Comparison of ENCODE assay signal across 11 mouse cellular contexts in genomic region chr9:30944234-30944633, GRCm38 (mm10). TPM values are rescaled to one million over a fixed set of nuclear protein-coding genes. Genes with fewer than 3 reads are reported as not detected.
DNase-seq lines count a peak whose midpoint lies in the region; ATAC-seq and TF ChIP-seq lines count a peak whose summit lies in the region.
"Had no signal": no experiment of that assay in that cellular context is flagged by ENCODE, and none has a peak within 500 bp of the region (broad histone marks: within the 10 kb centered on the region; RNA-seq: fewer than 3 reads in every experiment).

No protein-coding gene starts in this region.

- WGBS in kidney, embryonic 14.5 days, result 19% methylated on average over 1 of the region's 1 CpGs
- WGBS in kidney, embryonic 16.5 days, result 24% methylated on average over 1 of the region's 1 CpGs
- 12% methylated on average over 1 of the region's 1 CpGs for WGBS in hindbrain, embryonic 12.5 days
- 10% methylated on average over 1 of the region's 1 CpGs for WGBS in neural tube, embryonic 13.5 days

- peaks cover 53% of the 10 kb centered on the region for H3K27me3 ChIP-seq in kidney, embryonic 14.5 days (ENCODE audit: control insufficient read depth, insufficient read depth, low read length)
- peaks cover 52% of the 10 kb centered on the region for H3K27me3 ChIP-seq in kidney, embryonic 16.5 days (ENCODE audit: insufficient read depth, low read length)
- H3K27me3 ChIP-seq in MEL (ENCODE audit: control insufficient read depth in 1 of 2, insufficient read depth in 2 of 2, low read length in 2 of 2), result no peaks in the 10 kb centered on the region
- H3K27me3 ChIP-seq in hindbrain, embryonic 12.5 days, result peaks cover 63% of the 10 kb centered on the region
- H3K27me3 ChIP-seq in neural tube, embryonic 13.5 days, result peaks cover 56% of the 10 kb centered on the region

- H3K27ac ChIP-seq in kidney, embryonic 14.5 days (ENCODE audit: low read depth, low read length), result no peak overlapping the region
- H3K27ac ChIP-seq in kidney, embryonic 16.5 days (ENCODE audit: low read length), result no peak overlapping the region
- no peak overlapping the region for H3K27ac ChIP-seq in MEL (ENCODE audit: control insufficient read depth, low read depth, low read length)
- H3K27ac ChIP-seq in hindbrain, embryonic 12.5 days, result no peak overlapping the region
- H3K27ac ChIP-seq in neural tube, embryonic 13.5 days (replicated peaks), result no peak overlapping the region

- H3K4me3 ChIP-seq in kidney, embryonic 14.5 days (ENCODE audit: low read length), result peak overlapping the region; percentile 59; the same call in 1 of the 2 replicates
- no peak overlapping the region for H3K4me3 ChIP-seq in kidney, embryonic 16.5 days (ENCODE audit: low read length)
- no peak overlapping the region for H3K4me3 ChIP-seq in MEL (ENCODE audit: control insufficient read depth in 1 of 2, insufficient read depth in 1 of 2, low read depth in 2 of 2, low read length in 2 of 2)
- H3K4me3 ChIP-seq in hindbrain, embryonic 12.5 days, result peak overlapping the region; percentile 56; the same call in 1 of the 2 replicates
- H3K4me3 ChIP-seq in neural tube, embryonic 13.5 days, result 0 out of 2 replicates have a peak overlapping the region, but pooled peaks have one; percentile 69

- no peak overlapping the region for H3K9ac ChIP-seq in kidney, embryonic 14.5 days (ENCODE audit: low read depth, low read length)
- no peak overlapping the region for H3K9ac ChIP-seq in kidney, embryonic 16.5 days (replicated peaks; ENCODE audit: low read length)
- no peak overlapping the region for H3K9ac ChIP-seq in MEL (ENCODE audit: control insufficient read depth, low read depth, low read length, poor library complexity, severe bottlenecking)
- no peak overlapping the region for H3K9ac ChIP-seq in hindbrain, embryonic 12.5 days
- no peak overlapping the region for H3K9ac ChIP-seq in neural tube, embryonic 13.5 days

- no peak for TF ChIP-seq EP300 in MEL (IDR thresholded peaks at IDR 0.05; ENCODE audit: low read depth in 1 of 2, low read length in 2 of 2)

- no peaks in the 10 kb centered on the region for H3K9me3 ChIP-seq in kidney, embryonic 14.5 days (ENCODE audit: control insufficient read depth, low read length)
- H3K9me3 ChIP-seq in kidney, embryonic 16.5 days (ENCODE audit: low read length), result no peaks in the 10 kb centered on the region
- no peaks in the 10 kb centered on the region for H3K9me3 ChIP-seq in MEL (replicated peaks; ENCODE audit: insufficient read depth, low read length)
- H3K9me3 ChIP-seq in hindbrain, embryonic 12.5 days (replicated peaks), result no peaks in the 10 kb centered on the region
- H3K9me3 ChIP-seq in neural tube, embryonic 13.5 days, result no peaks in the 10 kb centered on the region
- H3K9me3 ChIP-seq: G1E had no signal

- no peak for DNase-seq in MEL (ENCODE audit: low read depth, low spot score)
- no peak for DNase-seq in urinary bladder, adult 2 months (ENCODE audit: low spot score)
- DNase-seq in spleen, postnatal 4 days (ENCODE audit: low spot score in 2 of 2), result no peak
- DNase-seq: cerebellum, adult 9-11 months; kidney, adult 18-20 months; retina, postnatal 1 day had no signal

- TF ChIP-seq CTCF in MEL (IDR thresholded peaks at IDR 0.05 in 2 of 3, conservative IDR thresholded peaks at IDR 0.05 in 1 of 3; ENCODE audit: control insufficient read depth in 1 of 3, insufficient read depth in 1 of 3, low read depth in 2 of 3, low read length in 3 of 3, poor library complexity in 1 of 3, severe bottlenecking in 1 of 3), result no peak

- no peak overlapping the region for H3K4me2 ChIP-seq in kidney, embryonic 14.5 days (replicated peaks; ENCODE audit: low read depth, low read length)
- H3K4me2 ChIP-seq in kidney, embryonic 16.5 days (replicated peaks; ENCODE audit: low read depth, low read length), result no peak overlapping the region
- peak overlapping the region; percentile 95 for H3K4me2 ChIP-seq in hindbrain, embryonic 12.5 days (replicated peaks)
- H3K4me2 ChIP-seq in neural tube, embryonic 13.5 days, result peak overlapping the region; percentile 97

- no peak for TF ChIP-seq POLR2A in MEL (IDR thresholded peaks at IDR 0.05; ENCODE audit: control insufficient read depth in 1 of 2, insufficient read depth in 1 of 2, low read depth in 1 of 2, low read length in 2 of 2, poor library complexity in 1 of 2)

- no peaks in the 10 kb centered on the region for H3K79me2 ChIP-seq in MEL (ENCODE audit: control insufficient read depth, insufficient read depth, low read length, poor library complexity)

- TF ChIP-seq RAD21 in MEL (IDR thresholded peaks at IDR 0.05; ENCODE audit: low read depth, low read length), result no peak

- ATAC-seq in kidney, embryonic 14.5 days (ENCODE audit: low FRiP score, low TSS enrichment), result no peak
- ATAC-seq in kidney, embryonic 16.5 days (ENCODE audit: low FRiP score, low TSS enrichment), result no peak
- ATAC-seq in hindbrain, embryonic 12.5 days (ENCODE audit: low FRiP score), result no peak
- no peak for ATAC-seq in neural tube, embryonic 13.5 days (ENCODE audit: low read depth)

- peaks cover 4% of the 10 kb centered on the region; the same call in 1 of the 2 replicates for H3K4me1 ChIP-seq in kidney, embryonic 14.5 days (ENCODE audit: control insufficient read depth, insufficient read depth, low read length)
- peaks cover 12% of the 10 kb centered on the region for H3K4me1 ChIP-seq in kidney, embryonic 16.5 days (ENCODE audit: insufficient read depth, low read length)
- no peaks in the 10 kb centered on the region for H3K4me1 ChIP-seq in MEL (ENCODE audit: control insufficient read depth in 1 of 2, insufficient read depth in 2 of 2, low read length in 2 of 2)
- peaks cover 11% of the 10 kb centered on the region for H3K4me1 ChIP-seq in hindbrain, embryonic 12.5 days
- peaks cover 20% of the 10 kb centered on the region for H3K4me1 ChIP-seq in neural tube, embryonic 13.5 days (replicated peaks)

- no peaks in the 10 kb centered on the region for H3K36me3 ChIP-seq in kidney, embryonic 14.5 days (ENCODE audit: control insufficient read depth, insufficient read depth, low read length)
- no peaks in the 10 kb centered on the region for H3K36me3 ChIP-seq in kidney, embryonic 16.5 days (ENCODE audit: insufficient read depth, low read length)
- no peaks in the 10 kb centered on the region for H3K36me3 ChIP-seq in MEL (ENCODE audit: control insufficient read depth in 1 of 2, insufficient read depth in 2 of 2, low read length in 2 of 2)
- no peaks in the 10 kb centered on the region for H3K36me3 ChIP-seq in hindbrain, embryonic 12.5 days
- H3K36me3 ChIP-seq in neural tube, embryonic 13.5 days, result no peaks in the 10 kb centered on the region
- H3K36me3 ChIP-seq: G1E had no signal

TF ChIP-seq in MEL, 35 proteins besides CTCF, POLR2A, EP300 and RAD21:
- TF ChIP-seq HCFC1 (IDR thresholded peaks at IDR 0.05; ENCODE audit: low read depth, low read length), result no peak
- peak; percentile 69 for TF ChIP-seq MAFK (IDR thresholded peaks at IDR 0.05; ENCODE audit: borderline replicate concordance, low read depth, low read length)

RNA-seq across cellular contexts. Expression of gene Adamts8, which starts 1.9 kb away (rescaled TPM):
- 0.35 and 0.40 TPM in 2 replicates for polyA plus RNA-seq in kidney, embryonic 14.5 days (2014; fragmentation: Nextera tagmentation; extraction: Ambion mirVana)
- polyA plus RNA-seq in kidney, embryonic 16.5 days (2015; fragmentation: Nextera tagmentation; extraction: Ambion mirVana), result 0.59 and 0.76 TPM in 2 replicates
- total RNA-seq in MEL (2012; rRNA removed), result not detected in 2 replicates
- not detected for polyA plus RNA-seq in MEL (2012; ENCODE audit: insufficient read depth in 1 of 2, insufficient read length in 2 of 2, low read depth in 1 of 2, low replicate concordance in 2 of 2, missing spikeins in 1 of 2)
- polyA plus RNA-seq in hindbrain, embryonic 12.5 days (2016; fragmentation: Nextera tagmentation; extraction: Ambion mirVana), result 1.5 and 1.6 TPM in 2 replicates
- 1.0 and 1.5 TPM in 2 replicates for polyA plus RNA-seq in neural tube, embryonic 13.5 days (2015; fragmentation: Nextera tagmentation; extraction: Ambion mirVana)
- 2.4 and 3.3 TPM in 2 replicates for polyA plus RNA-seq in urinary bladder, adult 2 months (2012; rRNA removed)
- total RNA-seq: G1E had no signal
- polyA plus RNA-seq: G1E had no signal

RNA-seq across cellular contexts. Expression of gene Adamts15, which starts 22.0 kb away (rescaled TPM):
- 1.9 and 5.8 TPM in 2 replicates for polyA plus RNA-seq in kidney, embryonic 14.5 days (2014; fragmentation: Nextera tagmentation; extraction: Ambion mirVana)
- polyA plus RNA-seq in kidney, embryonic 16.5 days (2015; fragmentation: Nextera tagmentation; extraction: Ambion mirVana), result 9.2 and 9.8 TPM in 2 replicates
- not detected in 2 replicates for total RNA-seq in MEL (2012; rRNA removed)
- polyA plus RNA-seq in MEL (2012; ENCODE audit: insufficient read depth in 1 of 2, insufficient read length in 2 of 2, low read depth in 1 of 2, low replicate concordance in 2 of 2, missing spikeins in 1 of 2), result under 1 TPM in 1 of 2 experiments, not detected in 1; 0.07 TPM
- polyA plus RNA-seq in hindbrain, embryonic 12.5 days (2016; fragmentation: Nextera tagmentation; extraction: Ambion mirVana), result 9.6 and 15.2 TPM in 2 replicates
- polyA plus RNA-seq in neural tube, embryonic 13.5 days (2015; fragmentation: Nextera tagmentation; extraction: Ambion mirVana), result 7.8 and 8.8 TPM in 2 replicates
- 3.5 and 4.5 TPM in 2 replicates for polyA plus RNA-seq in urinary bladder, adult 2 months (2012; rRNA removed)
- polyA plus RNA-seq: G1E had no signal

Comparison
In these comparisons a context has a peak if more than half of its experiments do, and no peak if none do; other contexts are left out.
1. H3K4me3 ChIP-seq: peak in kidney, embryonic 14.5 days (single experiment), hindbrain, embryonic 12.5 days (single experiment) and neural tube, embryonic 13.5 days (single experiment); none in kidney, embryonic 16.5 days (single experiment) and MEL (0 of 2).
2. H3K4me2 ChIP-seq: peak in hindbrain, embryonic 12.5 days (single experiment) and neural tube, embryonic 13.5 days (single experiment); none in kidney, embryonic 14.5 days (single experiment) and kidney, embryonic 16.5 days (single experiment).